Mouse (Mus musculus): ENCODE data around the gene Ccr4.
"Not testable (repeated sequence)": the region's sequence is repeated elsewhere in the genome, so short reads cannot be mapped to it uniquely, and the experiment has no call there.

Gene Ccr4

GRCm38 (mm10) chr9:114522501-114522900 lies 17.8 kb upstream of the Ccr4 start:
- no peak for DNase-seq (ENCODE audit: low read depth)

GRCm38 (mm10) chr9:114522041-114522440 lies 17.3 kb upstream of the Ccr4 start:
- no peak for DNase-seq (ENCODE audit: low read depth)

GRCm38 (mm10) chr9:114520529-114520928 lies 15.8 kb upstream of the Ccr4 start:
- not testable (repeated sequence) for DNase-seq (ENCODE audit: low read depth)

GRCm38 (mm10) chr9:114518812-114519477 lies 14.2 kb upstream of the Ccr4 start:
- no peak for DNase-seq (ENCODE audit: low read depth)

- no peak for DNase-seq (ENCODE audit: low read depth)
These were observed 13.3 kb upstream of the Ccr4 start for GRCm38 (mm10) chr9:114517924-114518497.

GRCm38 (mm10) chr9:114515364-114515763 lies 10.6 kb upstream of the Ccr4 start, which contains the start of gene C130032M10Rik:
C130032M10Rik (plus strand) TSS chr9:114515697.
- DNase-seq (ENCODE audit: low read depth) = no peak

- no peak for DNase-seq (ENCODE audit: low read depth)
These were observed 8.1 kb upstream of the Ccr4 start for GRCm38 (mm10) chr9:114512831-114513230.

GRCm38 (mm10) chr9:114509785-114510184 lies 5.1 kb upstream of the Ccr4 start:
- no peak for DNase-seq (ENCODE audit: low read depth)

- no peak for DNase-seq (ENCODE audit: low read depth)
These were observed 2.7 kb upstream of the Ccr4 start for GRCm38 (mm10) chr9:114507421-114507820.

GRCm38 (mm10) chr9:114506564-114506963 lies 1.8 kb upstream of the Ccr4 start:
- DNase-seq (ENCODE audit: low read depth) = no peak

- DNase-seq (ENCODE audit: low read depth) = peak; percentile 22
These were observed 1.8 kb downstream of the Ccr4 start for GRCm38 (mm10) chr9:114502711-114503427.

GRCm38 (mm10) chr9:114501913-114502312 lies 2.8 kb downstream of the Ccr4 start:
- DNase-seq (ENCODE audit: low read depth) = no peak

GRCm38 (mm10) chr9:114501111-114501510 lies 3.6 kb downstream of the Ccr4 start:
- no peak for DNase-seq (ENCODE audit: low read depth)

GRCm38 (mm10) chr9:114499783-114500515 lies 4.8 kb downstream of the Ccr4 start:
- DNase-seq (ENCODE audit: low read depth) = peak; percentile 64

- DNase-seq (ENCODE audit: low read depth) = peak; percentile 65
These were observed 6.5 kb downstream of the Ccr4 start for GRCm38 (mm10) chr9:114498218-114498617.

- DNase-seq (ENCODE audit: low read depth) = no peak
These were observed 8.2 kb downstream of the Ccr4 start for GRCm38 (mm10) chr9:114496469-114496868.

- DNase-seq (ENCODE audit: low read depth) = no peak
These were observed 17.0 kb downstream of the Ccr4 start for GRCm38 (mm10) chr9:114487481-114488258.

GRCm38 (mm10) chr9:114486808-114487207 lies 17.9 kb downstream of the Ccr4 start:
- DNase-seq (ENCODE audit: low read depth) = no peak

GRCm38 (mm10) chr9:114484771-114485170 lies 19.9 kb downstream of the Ccr4 start:
- DNase-seq (ENCODE audit: low read depth) = no peak

- no peak for DNase-seq (ENCODE audit: low read depth)
These were observed 23.8 kb downstream of the Ccr4 start for GRCm38 (mm10) chr9:114480940-114481339.

GRCm38 (mm10) chr9:114477019-114477418 lies 27.7 kb downstream of the Ccr4 start:
- no peak for DNase-seq (ENCODE audit: low read depth)

GRCm38 (mm10) chr9:114471892-114472291 lies 32.8 kb downstream of the Ccr4 start:
- no peak for DNase-seq (ENCODE audit: low read depth)
